Mouse (Mus musculus): ENCODE results near the gene Dsn1. TPM values are rescaled to one million over a fixed set of nuclear protein-coding genes. Genes with fewer than 3 reads are reported as not detected.

The Dsn1 gene
- polyA plus RNA-seq, 1 experiment from 2014 or later, result 20.4 TPM

- H3K9ac ChIP-seq (ENCODE audit: low read depth, low read length), result no peak overlapping the region
- no peak for ATAC-seq (replicated peaks; ENCODE audit: low FRiP score, low read depth)
Observed at GRCm38 (mm10) chr2:156954463-156954862, 52.5 kb downstream of the Dsn1 start.

GRCm38 (mm10) chr2:156951301-156952094, 55.5 kb downstream of the Dsn1 start:
- 71% methylated on average over 10 of the region's 10 CpGs for WGBS
- H3K4me3 ChIP-seq (replicated peaks; ENCODE audit: low read depth, low read length), result no peak overlapping the region
- H3K9me3 ChIP-seq (replicated peaks; ENCODE audit: low read length), result no peaks in the 10 kb centered on the region
- DNase-seq (ENCODE audit: low spot score) (peak; percentile 13), ATAC-seq (replicated peaks; ENCODE audit: low FRiP score, low read depth) (peak; percentile 85)
- H3K4me2 ChIP-seq (ENCODE audit: low read length), result no peak overlapping the region
- H3K4me1 ChIP-seq (replicated peaks; ENCODE audit: insufficient read depth, low read length), result no peaks in the 10 kb centered on the region
- H3K27me3 ChIP-seq (ENCODE audit: insufficient read depth, low read length), result no peaks in the 10 kb centered on the region
- H3K27ac ChIP-seq, result no peak overlapping the region
- no peak overlapping the region for H3K9ac ChIP-seq (ENCODE audit: low read depth, low read length)
- H3K36me3 ChIP-seq (ENCODE audit: insufficient read depth, low read length), result peaks cover 10% of the 10 kb centered on the region; the same call in 1 of the 2 replicates
- no peak for TF ChIP-seq CTCF (IDR thresholded peaks at IDR 0.05; ENCODE audit: low read depth)

More at GRCm38 (mm10) chr2:156954463-156954862, 52.5 kb downstream of the Dsn1 start:
- Histone ChIP-seq H3K4me3 (replicated peaks; ENCODE audit: low read depth, low read length) (no peak overlapping the region), H3K9me3 (replicated peaks; ENCODE audit: low read length) (no peaks in the 10 kb centered on the region), H3K27ac (no peak overlapping the region), H3K4me1 (replicated peaks; ENCODE audit: insufficient read depth, low read length) (no peaks in the 10 kb centered on the region), H3K27me3 (ENCODE audit: insufficient read depth, low read length) (no peaks in the 10 kb centered on the region), H3K4me2 (ENCODE audit: low read length) (no peak overlapping the region), H3K36me3 (ENCODE audit: insufficient read depth, low read length) (no peaks in the 10 kb centered on the region)
- 85% methylated on average over 5 of the region's 5 CpGs for WGBS
- no peak for TF ChIP-seq CTCF (IDR thresholded peaks at IDR 0.05; ENCODE audit: low read depth)
- DNase-seq (ENCODE audit: low spot score), result no peak

GRCm38 (mm10) chr2:156950816-156951215, 56.1 kb downstream of the Dsn1 start:
- ATAC-seq (replicated peaks; ENCODE audit: low FRiP score, low read depth), result no peak

More at GRCm38 (mm10) chr2:156950816-156951215, 56.1 kb downstream of the Dsn1 start:
- Histone ChIP-seq H3K27ac (no peak overlapping the region), H3K36me3 (ENCODE audit: insufficient read depth, low read length) (peaks cover 10% of the 10 kb centered on the region; the same call in 1 of the 2 replicates), H3K9ac (ENCODE audit: low read depth, low read length) (no peak overlapping the region), H3K9me3 (replicated peaks; ENCODE audit: low read length) (no peaks in the 10 kb centered on the region), H3K4me3 (replicated peaks; ENCODE audit: low read depth, low read length) (no peak overlapping the region), H3K27me3 (ENCODE audit: insufficient read depth, low read length) (no peaks in the 10 kb centered on the region), H3K4me2 (ENCODE audit: low read length) (no peak overlapping the region), H3K4me1 (replicated peaks; ENCODE audit: insufficient read depth, low read length) (no peaks in the 10 kb centered on the region)
- no peak for TF ChIP-seq CTCF (IDR thresholded peaks at IDR 0.05; ENCODE audit: low read depth)
- 97% methylated on average over 3 of the region's 3 CpGs for WGBS
- DNase-seq (ENCODE audit: low spot score), result no peak

Other genes starting within 250 kb of the Dsn1 start
- gene Myl9, start 231.7 kb downstream of the Dsn1 start, polyA plus RNA-seq (2015; fragmentation: Nextera tagmentation; extraction: Ambion mirVana), result 449 and 494 TPM in 2 replicates
- 38.2 and 40.6 TPM in 2 replicates for gene Tgif2, start 167.1 kb downstream of the Dsn1 start, polyA plus RNA-seq (2015; fragmentation: Nextera tagmentation; extraction: Ambion mirVana)
- gene 4930518I15Rik, start 149.2 kb downstream of the Dsn1 start, polyA plus RNA-seq (2015; fragmentation: Nextera tagmentation; extraction: Ambion mirVana), result 2.6 and 4.6 TPM in 2 replicates
- gene Rab5if, start 144.0 kb downstream of the Dsn1 start, polyA plus RNA-seq (2015; fragmentation: Nextera tagmentation; extraction: Ambion mirVana), result 227 and 252 TPM in 2 replicates
- 0.18 and 0.32 TPM in 2 replicates for gene Sla2, start 120.0 kb downstream of the Dsn1 start, polyA plus RNA-seq (2015; fragmentation: Nextera tagmentation; extraction: Ambion mirVana)
- gene Ndrg3, start 15.1 kb downstream of the Dsn1 start, polyA plus RNA-seq (2015; fragmentation: Nextera tagmentation; extraction: Ambion mirVana), result 45.8 and 48.4 TPM in 2 replicates
- 1.3 and 1.8 TPM in 2 replicates for gene Soga1, start 72.1 kb upstream of the Dsn1 start, polyA plus RNA-seq (2015; fragmentation: Nextera tagmentation; extraction: Ambion mirVana)
- 2.2 and 2.5 TPM in 2 replicates for gene Tldc2, start 79.9 kb upstream of the Dsn1 start, polyA plus RNA-seq (2015; fragmentation: Nextera tagmentation; extraction: Ambion mirVana)
- gene Samhd1, start 128.1 kb upstream of the Dsn1 start, polyA plus RNA-seq (2015; fragmentation: Nextera tagmentation; extraction: Ambion mirVana), result 19.1 and 20.0 TPM in 2 replicates
- 15.6 and 16.7 TPM in 2 replicates for gene Rbl1, start 197.4 kb upstream of the Dsn1 start, polyA plus RNA-seq (2015; fragmentation: Nextera tagmentation; extraction: Ambion mirVana)